Mouse (Mus musculus): ENCODE data around the gene Dpep3.
"Not testable (repeated sequence)": the region's sequence is repeated elsewhere in the genome, so short reads cannot be mapped to it uniquely, and the experiment has no call there.

Gene Dpep3

GRCm38 (mm10) chr8:105979325-105979724, at the start of gene Dpep3:
Dpep3 (minus strand) TSS chr8:105979429.
- no peak for DNase-seq (ENCODE audit: low spot score)

GRCm38 (mm10) chr8:106022483-106022882, 43.3 kb upstream of the Dpep3 start:
- peak; percentile 79 for DNase-seq (ENCODE audit: low spot score)

GRCm38 (mm10) chr8:106018039-106018438, 38.8 kb upstream of the Dpep3 start:
- no peak for DNase-seq (ENCODE audit: low spot score)

GRCm38 (mm10) chr8:106017130-106017529, 37.9 kb upstream of the Dpep3 start:
- peak; percentile 55 for DNase-seq (ENCODE audit: low spot score)

GRCm38 (mm10) chr8:106016284-106016683, 37.1 kb upstream of the Dpep3 start:
- DNase-seq (ENCODE audit: low spot score): no peak

GRCm38 (mm10) chr8:106012203-106012602, 33.0 kb upstream of the Dpep3 start:
- DNase-seq (ENCODE audit: low spot score): not testable (repeated sequence)

GRCm38 (mm10) chr8:106011643-106011986, 32.4 kb upstream of the Dpep3 start, which contains the start of gene Ddx28:
Ddx28 (minus strand) TSS chr8:106011882.
- no peak for DNase-seq (ENCODE audit: low spot score)

GRCm38 (mm10) chr8:106010748-106011642, 31.8 kb upstream of the Dpep3 start:
- peak; percentile 88 for DNase-seq (ENCODE audit: low spot score)

- DNase-seq (ENCODE audit: low spot score): not testable (repeated sequence)
Measured at GRCm38 (mm10) chr8:106007891-106008290, 28.7 kb upstream of the Dpep3 start.

GRCm38 (mm10) chr8:106007135-106007534, 27.9 kb upstream of the Dpep3 start:
- DNase-seq (ENCODE audit: low spot score): no peak

GRCm38 (mm10) chr8:106006413-106006812, 27.2 kb upstream of the Dpep3 start:
- no peak for DNase-seq (ENCODE audit: low spot score)

- no peak for DNase-seq (ENCODE audit: low spot score)
Measured at GRCm38 (mm10) chr8:106005875-106006274, 26.6 kb upstream of the Dpep3 start, which contains the start of gene Dpep2nb. Dpep2nb (minus strand) TSS chr8:106005975.

GRCm38 (mm10) chr8:106004538-106005207, 25.4 kb upstream of the Dpep3 start:
- DNase-seq (ENCODE audit: low spot score): no peak

- no peak for DNase-seq (ENCODE audit: low spot score)
Measured at GRCm38 (mm10) chr8:106001908-106002307, 22.7 kb upstream of the Dpep3 start.

- DNase-seq (ENCODE audit: low spot score): no peak
Measured at GRCm38 (mm10) chr8:105998971-105999370, 19.7 kb upstream of the Dpep3 start.

GRCm38 (mm10) chr8:105996359-105996758, 17.1 kb upstream of the Dpep3 start:
- no peak for DNase-seq (ENCODE audit: low spot score)

GRCm38 (mm10) chr8:105993226-105993625, 14.0 kb upstream of the Dpep3 start:
- DNase-seq (ENCODE audit: low spot score): no peak

GRCm38 (mm10) chr8:105992499-105992898, 13.3 kb upstream of the Dpep3 start:
- DNase-seq (ENCODE audit: low spot score): peak; percentile 59

GRCm38 (mm10) chr8:105991546-105991945, 12.3 kb upstream of the Dpep3 start:
- DNase-seq (ENCODE audit: low spot score): no peak

GRCm38 (mm10) chr8:105990856-105991387, 11.7 kb upstream of the Dpep3 start, which contains the start of gene Dus2:
Dus2 (plus strand) TSS chr8:105991337.
- DNase-seq (ENCODE audit: low spot score): peak; percentile 80

GRCm38 (mm10) chr8:105988546-105988945, 9.3 kb upstream of the Dpep3 start:
- DNase-seq (ENCODE audit: low spot score): no peak

- DNase-seq (ENCODE audit: low spot score): not testable (repeated sequence)
Measured at GRCm38 (mm10) chr8:105983406-105983805, 4.2 kb upstream of the Dpep3 start.

GRCm38 (mm10) chr8:105981146-105981545, 1.9 kb upstream of the Dpep3 start:
- no peak for DNase-seq (ENCODE audit: low spot score)

All from T-cell, adult 2 months (primary cell).